Mouse (Mus musculus): ENCODE measurements around the gene Syt1.

Syt1 gene

DNA sequence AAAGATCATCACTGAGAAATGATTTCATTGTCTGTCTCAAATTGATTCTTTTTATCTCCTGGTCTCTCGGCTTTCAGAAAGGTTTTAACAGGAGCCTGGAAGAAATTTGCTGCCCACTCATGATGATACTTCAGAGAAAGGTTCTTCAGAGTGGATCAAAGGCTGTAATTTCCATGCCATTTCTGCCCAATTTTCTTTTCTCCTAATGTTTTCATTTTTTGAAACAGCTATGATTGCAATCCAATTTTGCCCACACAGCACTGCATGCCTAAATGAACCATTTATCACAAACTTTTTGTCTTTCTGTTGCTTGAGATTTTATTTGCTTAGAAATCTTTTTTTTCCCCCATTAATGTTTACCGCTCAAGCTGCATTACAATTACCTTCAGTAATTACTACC lies 257.5 kb downstream of the Syt1 start:
- no peak for DNase-seq (ENCODE audit: low spot score)

DNA sequence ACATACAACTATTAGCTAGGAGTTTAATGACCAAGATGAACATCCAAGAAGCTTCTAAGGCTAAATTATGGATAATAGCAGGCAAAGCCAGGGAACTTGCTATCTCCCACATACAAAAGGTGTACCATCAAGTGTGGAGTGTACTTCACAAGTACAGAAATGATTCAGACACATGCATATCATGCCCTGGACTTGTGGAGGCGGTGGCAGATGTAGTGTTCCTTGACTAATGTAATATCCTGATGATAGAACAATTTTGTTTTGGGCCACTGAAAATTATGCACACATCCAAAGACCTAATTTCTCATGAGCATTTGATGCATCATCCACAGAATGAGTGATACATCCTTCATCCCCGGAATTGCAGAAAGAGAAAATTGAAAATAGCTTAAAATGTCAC lies 267.0 kb downstream of the Syt1 start:
- DNase-seq (ENCODE audit: low spot score), result no peak

DNA sequence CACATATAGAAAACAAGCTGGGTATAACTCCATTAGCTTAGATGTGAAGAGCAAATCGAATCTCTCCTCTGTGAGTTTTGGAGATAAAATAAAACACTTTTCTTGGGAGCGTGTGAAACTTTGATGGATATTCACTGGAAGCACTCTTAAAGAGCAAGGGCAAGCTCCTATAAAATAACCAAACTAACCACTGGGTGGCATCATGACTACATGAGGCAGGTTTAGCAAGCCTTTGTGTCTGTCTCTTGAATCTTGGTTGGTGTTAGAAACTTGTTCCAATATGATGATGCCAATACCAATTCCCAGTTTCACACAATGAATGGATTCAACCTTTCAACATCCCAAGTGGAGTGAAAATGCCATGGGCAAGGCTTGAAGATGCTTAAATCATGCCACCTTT lies 276.8 kb downstream of the Syt1 start:
- DNase-seq (ENCODE audit: low spot score), result peak; percentile 67

GRCm38 (mm10) chr10:108728961-108729360 lies 281.8 kb downstream of the Syt1 start:
- no peak for DNase-seq (ENCODE audit: low spot score)

DNA sequence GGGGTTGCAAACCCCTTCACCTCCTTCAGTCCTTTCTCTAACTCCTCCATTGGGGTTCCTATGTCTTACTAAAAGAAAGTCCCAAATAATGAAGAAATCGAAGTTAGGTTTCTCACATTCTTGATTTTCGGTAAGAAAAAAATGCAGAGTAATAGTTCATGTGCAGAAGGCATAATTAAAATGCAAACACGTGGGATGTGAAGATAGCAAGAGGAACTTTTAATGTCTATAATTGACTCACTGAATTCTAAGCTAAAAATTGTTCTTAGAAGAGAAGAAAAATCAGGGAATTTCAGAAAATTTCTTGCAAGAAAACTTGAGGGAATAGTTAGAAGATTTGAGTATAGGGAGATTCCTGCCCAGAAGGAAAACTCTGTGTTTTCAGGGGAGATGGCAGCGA lies 284.4 kb downstream of the Syt1 start:
- no peak for DNase-seq (ENCODE audit: low spot score)

- no peak for DNase-seq (ENCODE audit: low spot score)
These were observed 285.9 kb downstream of the Syt1 start for GRCm38 (mm10) chr10:108724878-108725277.

GRCm38 (mm10) chr10:108710514-108710913 lies 300.3 kb downstream of the Syt1 start:
- DNase-seq (ENCODE audit: low spot score), result no peak

DNA sequence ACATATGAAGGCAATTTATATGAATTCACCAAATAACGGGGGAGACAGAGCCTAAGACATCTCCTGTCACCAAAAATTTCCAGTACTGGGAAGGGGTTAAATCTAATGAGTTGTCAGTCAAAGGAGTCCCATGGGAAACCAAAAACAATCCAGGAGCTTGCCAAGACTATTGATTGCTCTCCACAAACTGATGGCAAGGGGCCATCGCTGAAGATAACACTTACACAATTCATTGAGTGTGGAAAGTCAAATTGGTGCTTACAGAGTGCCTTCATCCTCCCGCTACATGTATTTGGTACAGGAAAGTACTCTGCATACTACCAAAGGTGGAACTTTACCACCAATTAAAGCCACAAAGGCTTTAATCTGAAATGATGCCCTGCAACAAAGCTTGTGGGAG lies 305.1 kb downstream of the Syt1 start:
- DNase-seq (ENCODE audit: low spot score), result no peak

GRCm38 (mm10) chr10:108701361-108702128 lies 309.2 kb downstream of the Syt1 start:
- no peak for DNase-seq (ENCODE audit: low spot score)

DNA sequence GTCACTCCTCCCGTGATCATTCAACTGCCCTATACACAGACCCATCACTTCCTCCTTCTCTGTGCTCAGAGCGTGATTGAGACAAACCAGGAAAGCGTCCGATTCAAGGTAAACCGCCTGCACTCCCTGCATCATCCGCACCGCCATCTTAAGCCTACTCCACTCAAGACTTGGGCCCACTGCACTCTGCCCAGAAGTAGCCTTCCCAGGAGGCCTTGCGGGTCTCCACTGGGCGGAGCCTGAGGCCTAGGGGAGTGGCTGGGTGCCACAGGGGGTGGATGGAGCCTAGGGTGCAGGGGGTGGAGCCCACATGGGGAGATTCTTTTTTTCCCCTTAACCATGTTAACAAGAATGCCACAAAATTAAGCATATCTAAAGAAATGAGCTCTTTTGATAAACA lies 310.8 kb downstream of the Syt1 start, which contains the start of gene Gm5136:
Gene Gm5136, minus strand, starts transcription at position 215 of the 400 bp plus-strand sequence.
- DNase-seq (ENCODE audit: low spot score), result no peak

DNA sequence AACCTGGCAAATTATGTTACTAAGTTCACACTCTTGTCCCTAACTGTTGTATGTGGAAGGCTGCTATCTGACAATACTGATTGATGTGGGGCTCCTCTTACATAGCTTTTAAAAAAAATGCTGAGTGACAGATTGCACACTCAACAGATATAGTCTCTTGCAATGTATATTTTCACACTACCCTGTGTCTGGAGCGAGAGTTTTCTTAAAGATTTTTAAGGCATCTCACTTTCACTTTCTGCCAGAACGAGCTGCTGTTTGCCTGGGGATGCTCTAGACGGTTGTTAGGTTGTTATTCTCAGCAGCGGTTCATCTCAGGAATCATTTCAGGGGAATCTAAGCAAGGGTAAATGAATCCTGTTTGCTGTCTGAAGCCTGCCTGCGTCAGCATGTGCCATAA lies 313.7 kb downstream of the Syt1 start:
- no peak for DNase-seq (ENCODE audit: low spot score)

- DNase-seq (ENCODE audit: low spot score), result no peak
These were observed 319.8 kb downstream of the Syt1 start for GRCm38 (mm10) chr10:108690954-108691353.

DNA sequence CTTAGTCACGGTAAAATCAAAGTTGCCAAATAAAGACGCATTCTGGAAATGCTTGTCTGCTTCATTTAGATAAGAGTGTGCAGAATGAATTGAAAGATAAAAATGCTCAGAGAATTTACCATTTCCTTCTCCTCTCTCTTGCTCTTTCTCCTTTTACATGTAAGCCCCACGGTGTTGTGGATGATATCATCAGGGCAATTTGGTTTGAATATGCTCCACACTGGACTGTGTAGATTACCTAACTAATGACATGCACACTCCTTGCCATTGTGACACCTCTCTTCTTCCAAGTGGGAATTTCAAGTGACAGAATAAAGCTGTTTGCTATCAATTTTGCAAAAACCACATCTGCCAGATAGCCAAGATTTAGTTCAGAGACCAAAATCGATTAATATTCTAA lies 324.1 kb downstream of the Syt1 start:
- DNase-seq (ENCODE audit: low spot score), result no peak

GRCm38 (mm10) chr10:108679675-108680390 lies 330.9 kb downstream of the Syt1 start:
- DNase-seq (ENCODE audit: low spot score), result peak; percentile 72

- no peak for DNase-seq (ENCODE audit: low spot score)
These were observed 333.7 kb downstream of the Syt1 start for GRCm38 (mm10) chr10:108677053-108677452.

DNA sequence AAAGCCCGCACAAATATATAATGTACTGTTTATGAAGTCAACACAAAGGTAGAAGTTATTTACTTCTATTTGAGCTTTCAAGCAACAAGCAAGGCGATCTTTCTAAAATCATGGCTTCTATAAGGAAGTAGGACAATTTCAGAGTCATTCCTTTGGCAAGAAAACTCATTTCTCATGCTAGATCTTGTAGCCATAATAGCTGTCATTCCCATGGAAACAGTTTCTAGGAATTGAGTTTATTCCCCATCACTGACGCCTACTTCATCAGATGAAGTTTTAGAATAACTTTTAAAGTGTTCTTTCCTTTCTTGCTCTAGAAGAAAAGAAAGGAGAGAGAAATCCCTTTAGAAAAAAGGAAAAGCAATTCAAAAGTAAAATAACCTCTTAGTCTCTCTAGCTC lies 341.8 kb downstream of the Syt1 start:
- no peak for DNase-seq (ENCODE audit: low spot score)

GRCm38 (mm10) chr10:108660295-108660694 lies 350.5 kb downstream of the Syt1 start:
- DNase-seq (ENCODE audit: low spot score), result no peak

GRCm38 (mm10) chr10:108658300-108658699 lies 352.5 kb downstream of the Syt1 start:
- DNase-seq (ENCODE audit: low spot score), result no peak

DNA sequence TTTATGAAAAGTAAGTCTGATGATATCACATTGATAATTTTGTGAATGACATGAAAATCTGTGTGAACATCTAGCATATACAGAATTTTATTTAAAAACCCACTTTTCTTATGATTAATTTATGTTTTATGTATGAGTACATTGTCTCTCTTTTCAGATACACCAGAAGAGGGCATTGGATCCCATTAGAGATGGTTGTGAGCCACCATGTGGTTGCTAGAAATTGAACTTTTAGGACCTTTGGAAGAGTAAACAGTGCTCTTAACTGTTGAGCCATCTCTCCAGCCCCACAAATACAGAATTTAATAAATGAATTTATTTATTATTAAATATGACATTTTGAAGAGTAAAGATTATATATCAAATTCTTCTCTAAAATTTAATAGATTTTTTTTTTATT lies 353.1 kb downstream of the Syt1 start:
- no peak for DNase-seq (ENCODE audit: low spot score)

- no peak for DNase-seq (ENCODE audit: low spot score)
These were observed 353.9 kb downstream of the Syt1 start for GRCm38 (mm10) chr10:108656898-108657297.

- DNase-seq (ENCODE audit: low spot score), result no peak
These were observed 355.7 kb downstream of the Syt1 start for GRCm38 (mm10) chr10:108655074-108655473.

GRCm38 (mm10) chr10:108652831-108653230 lies 358.0 kb downstream of the Syt1 start:
- no peak for DNase-seq (ENCODE audit: low spot score)

GRCm38 (mm10) chr10:108652066-108652465 lies 358.7 kb downstream of the Syt1 start:
- DNase-seq (ENCODE audit: low spot score), result no peak

DNA sequence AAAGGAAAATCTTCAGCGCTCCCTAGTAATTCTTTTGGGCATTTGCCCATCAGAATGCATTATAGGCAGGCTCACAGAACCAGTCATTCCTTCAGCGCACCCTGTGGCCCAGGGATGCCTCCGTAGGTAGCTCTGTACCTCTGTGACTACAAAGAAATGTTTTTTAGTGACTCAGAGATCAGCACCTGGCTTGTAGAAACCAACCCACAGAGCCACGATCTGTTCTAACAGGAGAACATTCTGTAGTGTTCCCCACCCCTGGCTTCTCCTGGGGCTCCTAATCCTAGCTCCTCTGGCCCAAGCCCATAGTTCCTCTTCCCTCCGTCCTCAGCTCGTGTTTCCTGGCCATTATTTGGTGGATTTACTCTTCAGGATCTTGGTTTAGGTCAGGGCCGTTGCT lies 361.6 kb downstream of the Syt1 start:
- DNase-seq (ENCODE audit: low spot score), result no peak
